Mouse (Mus musculus) liver, embryonic 15.5 days (tissue): ENCODE data around the gene Rgs18. TPM values are rescaled to one million over a fixed set of nuclear protein-coding genes. Genes with fewer than 3 reads are reported as not detected.

Experiments
- ATAC-seq: fragments of 200-750 bp; cut with Nextera tagmentation; 2 replicates; pipeline ENCODE4 v1.8.0; 2017; ENCODE audit warnings: moderate number of reproducible peaks, mild to moderate bottlenecking, moderate library complexity; ENCODE audit not compliant: insufficient read depth
- H3K27ac ChIP-seq: fragments of 300-500 bp; sonication (generic); replicated peaks from 2 replicates; pipeline ENCODE4 v1.5.1; 2015; ENCODE audit warnings: mild to moderate bottlenecking, inconsistent platforms
- H3K27me3 ChIP-seq: fragments of 300-500 bp; sonication (generic); 2 replicates; pipeline ENCODE4 v1.6.1; 2015; ENCODE audit warnings: mild to moderate bottlenecking, inconsistent platforms
- H3K36me3 ChIP-seq: fragments of 300-500 bp; sonication (generic); replicated peaks from 2 replicates; pipeline ENCODE4 v1.6.1; 2015; ENCODE audit warnings: moderate library complexity, mild to moderate bottlenecking, inconsistent platforms
- H3K4me1 ChIP-seq: fragments of 300-500 bp; sonication (generic); replicated peaks from 2 replicates; pipeline ENCODE4 v1.6.1; 2015; ENCODE audit warnings: inconsistent platforms
- H3K4me2 ChIP-seq: fragments of 300-500 bp; sonication (generic); 2 replicates; pipeline ENCODE4 v1.6.1; 2015; ENCODE audit warnings: moderate library complexity, mild to moderate bottlenecking, inconsistent platforms
- H3K4me3 ChIP-seq: fragments of 300-500 bp; sonication (generic); replicated peaks from 2 replicates; pipeline ENCODE4 v1.5.1; 2015; ENCODE audit warnings: mild to moderate bottlenecking, inconsistent platforms
- H3K9ac ChIP-seq: fragments of 300-500 bp; sonication (generic); 2 replicates; pipeline ENCODE4 v1.6.1; 2015; ENCODE audit warnings: moderate library complexity, mild to moderate bottlenecking, inconsistent platforms
- H3K9me3 ChIP-seq: fragments of 300-500 bp; sonication (generic); replicated peaks from 2 replicates; pipeline ENCODE4 v1.6.1; 2016; ENCODE audit warnings: inconsistent platforms
- WGBS: fragments of 180-500 bp; shearing (Covaris S2); methylation state at CpG from one replicate; pipeline ENCODE4 v1.1.7; 2015; ENCODE audit warnings: mixed read lengths; ENCODE audit not compliant: insufficient replicate concordance; 5-methylcytosine and 5-hydroxymethylcytosine counted together
- polyA plus RNA-seq: library from polyadenylated mRNA; unstranded; fragments of >200 nt; fragmentation: Nextera tagmentation; extraction: Ambion mirVana; gene quantifications from 2 replicates; pipeline ENCODE4 v1.2.1, GENCODE M21; 2015

The Rgs18 gene
- 12.4 and 13.6 TPM in 2 replicates for polyA plus RNA-seq

- 10% methylated on average over 5 of the region's 5 CpGs for WGBS
- no peak within 1 kb of the TSS for H3K27ac ChIP-seq
- peak; percentile 60; the same call in 1 of the 2 replicates for ATAC-seq
Measured at GRCm38 (mm10) chr1:144775331-144775730, at the start of gene Rgs18. Rgs18 (minus strand) TSS chr1:144775435.

GRCm38 (mm10) chr1:144774394-144774793, 841 bp downstream of the Rgs18 start:
- Histone ChIP-seq H3K36me3 (no peaks in the 10 kb centered on the region), H3K27ac (no peak overlapping the region), H3K27me3 (no peaks in the 10 kb centered on the region), H3K4me3 (no peak overlapping the region), H3K9me3 (no peaks in the 10 kb centered on the region), H3K4me1 (no peaks in the 10 kb centered on the region), H3K9ac (no peak overlapping the region), H3K4me2 (no peak overlapping the region)
- WGBS, result 19% methylated on average over 1 of the region's 1 CpGs
- no peak for ATAC-seq

More at GRCm38 (mm10) chr1:144775331-144775730, at the start of gene Rgs18:
- no peaks in the 10 kb centered on the region for H3K36me3 ChIP-seq
- peak within 1 kb of the TSS; percentile 29 for H3K4me2 ChIP-seq
- no peaks in the 10 kb centered on the region for H3K27me3 ChIP-seq
- H3K9ac ChIP-seq, result no peak within 1 kb of the TSS
- H3K4me3 ChIP-seq, result peak within 1 kb of the TSS; percentile 14; the same call in 1 of the 2 replicates
- H3K9me3 ChIP-seq, result no peaks in the 10 kb centered on the region
- no peaks in the 10 kb centered on the region for H3K4me1 ChIP-seq

- no peak overlapping the region for H3K9ac ChIP-seq
- H3K9me3 ChIP-seq, result no peaks in the 10 kb centered on the region
- H3K36me3 ChIP-seq, result no peaks in the 10 kb centered on the region
- no peak overlapping the region for H3K4me3 ChIP-seq
- no peaks in the 10 kb centered on the region for H3K4me1 ChIP-seq
- 25% methylated on average over 2 of the region's 2 CpGs for WGBS
- H3K27me3 ChIP-seq, result no peaks in the 10 kb centered on the region
- H3K27ac ChIP-seq, result no peak overlapping the region
- no peak for ATAC-seq
- no peak overlapping the region for H3K4me2 ChIP-seq
Measured at GRCm38 (mm10) chr1:144766218-144766617, 9.0 kb downstream of the Rgs18 start.

GRCm38 (mm10) chr1:144760792-144761191, 14.4 kb downstream of the Rgs18 start:
- 58% methylated on average over 3 of the region's 3 CpGs for WGBS
- Histone ChIP-seq H3K9me3 (no peaks in the 10 kb centered on the region), H3K4me1 (no peaks in the 10 kb centered on the region), H3K4me2 (no peak overlapping the region), H3K27ac (no peak overlapping the region), H3K36me3 (no peaks in the 10 kb centered on the region), H3K4me3 (no peak overlapping the region), H3K27me3 (no peaks in the 10 kb centered on the region), H3K9ac (no peak overlapping the region)
- ATAC-seq, result no peak

- 43% methylated on average over 3 of the region's 3 CpGs for WGBS
- no peak for ATAC-seq
- Histone ChIP-seq H3K9ac (no peak overlapping the region), H3K4me3 (no peak overlapping the region), H3K4me2 (no peak overlapping the region), H3K4me1 (no peaks in the 10 kb centered on the region), H3K9me3 (no peaks in the 10 kb centered on the region), H3K36me3 (no peaks in the 10 kb centered on the region), H3K27me3 (no peaks in the 10 kb centered on the region), H3K27ac (no peak overlapping the region)
Measured at GRCm38 (mm10) chr1:144750763-144751162, 24.5 kb downstream of the Rgs18 start.

GRCm38 (mm10) chr1:144746182-144746581, 29.1 kb downstream of the Rgs18 start:
- H3K27ac ChIP-seq, result no peak overlapping the region
- H3K4me3 ChIP-seq, result no peak overlapping the region
- ATAC-seq, result no peak
- 61% methylated on average over 1 of the region's 1 CpGs for WGBS
- no peak overlapping the region for H3K9ac ChIP-seq
- H3K4me1 ChIP-seq, result no peaks in the 10 kb centered on the region
- H3K36me3 ChIP-seq, result no peaks in the 10 kb centered on the region
- no peaks in the 10 kb centered on the region for H3K27me3 ChIP-seq
- H3K9me3 ChIP-seq, result no peaks in the 10 kb centered on the region
- no peak overlapping the region for H3K4me2 ChIP-seq

- no peak for ATAC-seq
- H3K36me3 ChIP-seq, result no peaks in the 10 kb centered on the region
- H3K27ac ChIP-seq, result no peak overlapping the region
- H3K4me2 ChIP-seq, result no peak overlapping the region
- H3K9me3 ChIP-seq, result no peaks in the 10 kb centered on the region
- WGBS, result 40% methylated on average over 6 of the region's 6 CpGs
- no peak overlapping the region for H3K4me3 ChIP-seq
- H3K4me1 ChIP-seq, result no peaks in the 10 kb centered on the region
- H3K27me3 ChIP-seq, result no peaks in the 10 kb centered on the region
- H3K9ac ChIP-seq, result no peak overlapping the region
Measured at GRCm38 (mm10) chr1:144737739-144738138, 37.5 kb downstream of the Rgs18 start.

GRCm38 (mm10) chr1:144720736-144721135, 54.5 kb downstream of the Rgs18 start:
- Histone ChIP-seq H3K4me1 (no peaks in the 10 kb centered on the region), H3K9ac (no peak overlapping the region), H3K36me3 (no peaks in the 10 kb centered on the region), H3K27ac (no peak overlapping the region), H3K4me2 (no peak overlapping the region), H3K27me3 (no peaks in the 10 kb centered on the region), H3K9me3 (no peaks in the 10 kb centered on the region), H3K4me3 (no peak overlapping the region)
- ATAC-seq, result no peak
- 67% methylated on average over 4 of the region's 4 CpGs for WGBS

GRCm38 (mm10) chr1:144704373-144704772, 70.9 kb downstream of the Rgs18 start:
- Histone ChIP-seq H3K27me3 (no peaks in the 10 kb centered on the region), H3K4me3 (no peak overlapping the region), H3K9ac (no peak overlapping the region), H3K4me2 (no peak overlapping the region), H3K9me3 (no peaks in the 10 kb centered on the region), H3K4me1 (no peaks in the 10 kb centered on the region), H3K27ac (no peak overlapping the region), H3K36me3 (no peaks in the 10 kb centered on the region)
- no peak for ATAC-seq
- WGBS, result 29% methylated on average over 2 of the region's 2 CpGs

Other genes with a start within 250 kb of the Rgs18 start
- not detected in 2 replicates for gene Rgs21, start 207.8 kb downstream of the Rgs18 start, polyA plus RNA-seq